Mouse (Mus musculus) hindbrain, embryonic 16.5 days (tissue): ENCODE results near the gene F930015N05Rik. TPM values are rescaled to one million over a fixed set of nuclear protein-coding genes. Genes with fewer than 3 reads are reported as not detected.

Source experiments
- ATAC-seq: fragments of 200-750 bp; cut with Nextera tagmentation; 2 replicates; pipeline ENCODE4 v1.8.0; 2017; ENCODE audit warnings: moderate TSS enrichment, moderate library complexity
- H3K27ac ChIP-seq: fragments of 300-500 bp; sonication (generic); 2 replicates; pipeline ENCODE4 v1.5.1; 2014; ENCODE audit warnings: low read depth, mild to moderate bottlenecking, control low read depth, low read length, moderate library complexity
- H3K27me3 ChIP-seq: fragments of 300-500 bp; sonication (generic); replicated peaks from 2 replicates; pipeline ENCODE4 v1.6.1; 2014; ENCODE audit warnings: low read length; ENCODE audit not compliant: control insufficient read depth, insufficient read depth
- H3K36me3 ChIP-seq: fragments of 300-500 bp; sonication (generic); 2 replicates; pipeline ENCODE4 v1.6.1; 2014; ENCODE audit warnings: mild to moderate bottlenecking, low read length, moderate library complexity, mixed read lengths; ENCODE audit not compliant: control insufficient read depth, insufficient read depth
- H3K4me1 ChIP-seq: fragments of 300-500 bp; sonication (generic); 2 replicates; pipeline ENCODE4 v1.6.1; 2014; ENCODE audit warnings: low read depth, low read length; ENCODE audit not compliant: control insufficient read depth, insufficient read depth
- H3K4me2 ChIP-seq: fragments of 300-500 bp; sonication (generic); 2 replicates; pipeline ENCODE4 v1.6.1; 2014; ENCODE audit warnings: mild to moderate bottlenecking, low read length, control low read depth, moderate library complexity
- H3K4me3 ChIP-seq: fragments of 300-500 bp; sonication (generic); 2 replicates; pipeline ENCODE4 v1.5.1; 2014; ENCODE audit warnings: mild to moderate bottlenecking, low read length, control low read depth, moderate library complexity
- H3K9ac ChIP-seq: fragments of 300-500 bp; sonication (generic); 2 replicates; pipeline ENCODE4 v1.6.1; 2014; ENCODE audit warnings: low read depth, mild to moderate bottlenecking, control low read depth, low read length, moderate library complexity
- H3K9me3 ChIP-seq: fragments of 300-500 bp; sonication (generic); 2 replicates; pipeline ENCODE4 v1.6.1; 2014; ENCODE audit warnings: mild to moderate bottlenecking, low read length, moderate library complexity; ENCODE audit not compliant: control insufficient read depth
- WGBS: fragments of 180-500 bp; shearing (Covaris S2); extraction: QIAGEN DNeasy Blood & Tissue Kit; methylation state at CpG from one replicate; pipeline ENCODE4 v1.1.7; 2014; 5-methylcytosine and 5-hydroxymethylcytosine counted together
- polyA plus RNA-seq: library from polyadenylated mRNA; unstranded; fragments of >200 nt; fragmentation: Nextera tagmentation; extraction: Ambion mirVana; gene quantifications from 2 replicates; pipeline ENCODE4 v1.2.1, GENCODE M21; 2015

The F930015N05Rik gene
- polyA plus RNA-seq: 1.3 and 1.4 TPM in 2 replicates

DNA sequence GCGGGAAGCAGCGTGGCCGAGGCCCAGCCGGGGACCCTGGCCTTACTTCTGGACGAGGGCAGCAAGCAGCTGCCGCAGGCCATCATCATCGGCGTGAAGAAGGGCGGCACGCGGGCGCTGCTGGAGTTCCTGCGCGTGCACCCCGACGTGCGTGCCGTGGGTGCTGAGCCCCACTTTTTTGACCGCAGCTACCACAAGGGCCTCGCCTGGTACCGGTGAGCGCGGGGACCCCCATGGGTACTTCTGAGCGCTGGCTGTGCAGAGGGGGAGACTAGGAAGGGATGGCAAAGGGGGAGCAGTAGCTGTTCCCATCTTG is at the start of gene F930015N05Rik:
F930015N05Rik (minus strand) TSS at position 242 of the 316 bp plus-strand sequence.
- Histone ChIP-seq H3K27ac (peak within 1 kb of the TSS; percentile 59), H3K9ac (peak within 1 kb of the TSS; percentile 75), H3K4me2 (peak within 1 kb of the TSS; percentile 99), H3K36me3 (no peaks in the 10 kb centered on the region), H3K27me3 (peaks cover 10% of the 10 kb centered on the region), H3K9me3 (no peaks in the 10 kb centered on the region), H3K4me3 (peak within 1 kb of the TSS; percentile 63), H3K4me1 (peaks cover 18% of the 10 kb centered on the region)
- WGBS: under 1% methylated on average over 23 of the region's 24 CpGs
- peak; percentile 7; the same call in 1 of the 2 replicates for ATAC-seq

DNA sequence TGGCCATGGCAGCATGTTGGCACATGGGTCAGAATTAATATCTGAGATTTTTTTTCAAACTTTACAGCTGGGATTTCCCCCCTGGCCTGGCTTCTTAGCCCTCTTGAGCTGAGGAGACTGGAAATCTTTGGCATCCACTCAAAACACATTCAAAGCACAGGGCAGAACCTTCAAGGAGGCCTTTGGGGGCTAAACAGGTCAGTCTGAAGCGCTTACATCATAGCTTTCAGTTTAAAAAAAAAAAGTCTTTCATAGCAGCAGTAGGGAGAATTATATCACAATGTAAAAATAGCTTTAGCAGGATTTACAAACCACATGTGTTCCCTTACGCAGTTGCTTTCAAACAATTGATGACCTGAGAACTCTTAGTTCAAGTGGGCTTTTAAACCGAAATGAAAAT is 45.0 kb upstream of the F930015N05Rik start:
- no peak for ATAC-seq
- Histone ChIP-seq H3K36me3 (no peaks in the 10 kb centered on the region), H3K27me3 (no peaks in the 10 kb centered on the region), H3K9me3 (no peaks in the 10 kb centered on the region), H3K27ac (no peak overlapping the region), H3K4me1 (no peaks in the 10 kb centered on the region), H3K9ac (no peak overlapping the region), H3K4me2 (no peak overlapping the region), H3K4me3 (no peak overlapping the region)
- WGBS: 89% methylated on average over 3 of the region's 3 CpGs

DNA sequence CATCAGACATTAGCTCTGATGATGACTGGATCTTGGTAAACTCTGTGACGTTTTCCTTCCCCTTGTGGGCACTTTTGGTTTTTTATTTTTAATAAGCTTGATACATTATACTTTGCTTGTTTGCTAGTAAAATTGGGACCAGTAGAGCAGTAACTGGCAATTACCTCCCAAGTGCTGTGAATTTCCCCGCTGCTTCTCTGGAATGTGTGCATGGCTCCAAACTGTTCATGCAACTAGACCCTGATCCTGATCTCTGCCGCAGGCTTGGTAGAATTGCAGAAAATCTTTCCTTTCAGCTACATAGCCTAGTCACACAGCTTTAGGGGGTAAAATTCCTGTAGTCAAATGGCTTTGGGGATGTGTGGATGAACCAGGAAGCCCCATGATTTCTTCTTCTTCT is 37.2 kb upstream of the F930015N05Rik start:
- WGBS: 77% methylated on average over 3 of the region's 3 CpGs
- ATAC-seq: no peak
- Histone ChIP-seq H3K4me2 (no peak overlapping the region), H3K27ac (no peak overlapping the region), H3K9me3 (no peaks in the 10 kb centered on the region), H3K9ac (no peak overlapping the region), H3K4me3 (no peak overlapping the region), H3K4me1 (no peaks in the 10 kb centered on the region), H3K36me3 (no peaks in the 10 kb centered on the region), H3K27me3 (no peaks in the 10 kb centered on the region)

DNA sequence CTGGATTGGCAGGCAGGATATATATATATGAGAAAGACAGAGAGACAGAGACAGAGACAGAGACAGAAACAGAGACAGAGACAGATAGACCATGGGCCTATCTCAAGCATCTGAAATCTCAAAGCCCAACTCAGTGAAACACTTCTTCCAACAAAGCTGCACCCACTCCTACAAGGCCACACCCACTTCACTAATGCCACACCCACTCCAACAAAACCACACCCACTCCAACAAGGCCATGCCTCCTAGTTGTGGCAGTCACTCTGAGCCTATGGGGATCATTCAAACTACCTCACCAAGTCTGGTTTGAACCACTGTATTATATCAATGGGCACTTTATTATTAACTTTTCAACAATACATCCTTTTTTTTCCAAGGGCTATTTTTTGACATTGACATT is 34.2 kb upstream of the F930015N05Rik start:
- H3K4me3 ChIP-seq: no peak overlapping the region
- ATAC-seq: no peak
- no peak overlapping the region for H3K9ac ChIP-seq
- no peak overlapping the region for H3K4me2 ChIP-seq
- H3K27me3 ChIP-seq: no peaks in the 10 kb centered on the region
- no peaks in the 10 kb centered on the region for H3K9me3 ChIP-seq
- H3K27ac ChIP-seq: no peak overlapping the region
- no peaks in the 10 kb centered on the region for H3K4me1 ChIP-seq
- H3K36me3 ChIP-seq: no peaks in the 10 kb centered on the region

DNA sequence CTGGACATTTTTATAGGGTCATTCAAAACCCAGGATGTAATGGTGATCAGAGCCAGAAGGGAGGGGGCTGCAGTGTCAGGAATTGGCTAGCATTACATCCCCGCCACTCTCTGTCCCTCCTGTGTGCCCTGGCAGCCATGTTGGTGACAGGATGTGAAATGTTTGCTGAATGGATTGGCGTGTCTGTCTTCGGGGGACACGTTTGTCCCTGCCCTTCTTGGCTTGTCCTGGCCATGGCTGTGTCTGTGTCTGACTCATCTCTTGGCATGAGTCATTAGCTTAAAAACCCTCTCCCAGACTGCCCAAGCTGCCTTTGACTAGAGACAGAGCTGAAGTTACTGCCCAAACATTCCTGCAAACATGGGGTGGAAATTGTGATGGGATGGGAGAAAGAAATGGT is 32.3 kb upstream of the F930015N05Rik start:
- Histone ChIP-seq H3K9ac (no peak overlapping the region), H3K4me3 (no peak overlapping the region), H3K4me1 (no peaks in the 10 kb centered on the region), H3K4me2 (no peak overlapping the region), H3K27ac (no peak overlapping the region), H3K36me3 (no peaks in the 10 kb centered on the region), H3K9me3 (no peaks in the 10 kb centered on the region), H3K27me3 (no peaks in the 10 kb centered on the region)
- ATAC-seq: no peak
- 70% methylated on average over 4 of the region's 4 CpGs for WGBS

DNA sequence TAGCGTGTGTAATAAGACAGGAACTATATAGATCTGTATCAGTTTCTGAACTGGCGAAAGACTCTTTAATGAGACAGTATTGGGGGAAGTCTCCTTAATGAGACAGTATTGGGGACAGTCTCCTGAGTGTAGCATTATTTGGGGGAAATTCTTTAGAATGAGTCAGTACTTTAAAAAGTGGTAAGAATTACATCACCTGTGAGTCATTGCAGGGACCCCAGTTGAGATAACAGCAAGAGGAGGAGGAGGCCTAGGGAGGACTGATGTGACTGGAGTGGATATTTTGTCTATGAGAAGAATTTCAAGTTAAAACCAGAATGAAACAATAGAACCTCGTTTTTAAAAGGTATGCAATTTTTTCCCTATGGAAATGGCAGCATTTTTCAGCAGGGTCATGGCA is 25.3 kb upstream of the F930015N05Rik start:
- 84% methylated on average over 3 of the region's 3 CpGs for WGBS
- H3K4me2 ChIP-seq: no peak overlapping the region
- H3K27me3 ChIP-seq: no peaks in the 10 kb centered on the region
- ATAC-seq: no peak
- H3K9me3 ChIP-seq: no peaks in the 10 kb centered on the region
- H3K27ac ChIP-seq: no peak overlapping the region
- no peak overlapping the region for H3K9ac ChIP-seq
- no peak overlapping the region for H3K4me3 ChIP-seq
- H3K36me3 ChIP-seq: no peaks in the 10 kb centered on the region
- H3K4me1 ChIP-seq: no peaks in the 10 kb centered on the region

DNA sequence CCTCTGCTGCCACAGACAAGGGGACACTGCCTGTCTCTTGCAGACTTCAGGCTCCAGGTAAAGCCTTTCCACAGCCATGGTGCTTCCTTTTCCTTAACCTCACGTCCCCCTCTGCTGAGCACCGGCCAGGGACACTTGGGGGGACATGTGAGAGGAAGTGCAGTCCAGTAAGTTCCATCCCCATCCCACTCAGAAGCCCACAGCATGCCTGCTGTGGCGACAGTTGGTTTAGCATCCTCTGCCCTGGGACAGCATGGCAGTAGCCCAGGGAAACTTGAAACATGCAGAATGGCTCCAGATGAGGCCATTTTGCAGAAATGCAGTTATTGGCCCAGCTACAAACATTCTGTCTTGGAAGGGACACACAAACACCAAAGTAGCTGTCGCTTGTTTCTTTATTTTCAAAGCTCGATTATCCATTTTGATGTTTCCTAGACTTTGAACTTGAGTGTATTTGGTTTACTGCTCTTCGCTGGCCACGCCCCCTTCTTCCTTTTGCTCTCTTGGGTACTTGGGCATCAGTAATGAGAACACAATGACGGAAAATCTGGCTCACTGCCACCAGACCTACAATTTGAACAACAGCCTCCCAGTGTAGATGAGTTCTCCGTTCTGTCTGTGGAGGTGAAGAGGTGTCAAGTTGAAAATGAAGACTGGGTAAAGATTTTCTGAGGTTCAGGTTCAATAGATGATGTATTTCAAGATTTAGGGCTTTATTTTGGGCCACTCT is 12.3 kb upstream of the F930015N05Rik start:
- H3K27ac ChIP-seq: no peak overlapping the region

GRCm38 (mm10) chr11:64445227-64445626 is 8.8 kb upstream of the F930015N05Rik start:
- no peak overlapping the region for H3K4me2 ChIP-seq
- 100% methylated on average over 1 of the region's 1 CpGs for WGBS
- ATAC-seq: no peak
- no peaks in the 10 kb centered on the region for H3K4me1 ChIP-seq
- no peaks in the 10 kb centered on the region for H3K36me3 ChIP-seq
- no peak overlapping the region for H3K4me3 ChIP-seq
- no peak overlapping the region for H3K27ac ChIP-seq
- no peak overlapping the region for H3K9ac ChIP-seq
- no peaks in the 10 kb centered on the region for H3K9me3 ChIP-seq
- peaks cover 5% of the 10 kb centered on the region; the same call in 1 of the 2 replicates for H3K27me3 ChIP-seq

More for the DNA sequence above, 12.3 kb upstream of the F930015N05Rik start:
- Histone ChIP-seq H3K9ac (no peak overlapping the region), H3K4me2 (no peak overlapping the region), H3K9me3 (no peaks in the 10 kb centered on the region), H3K36me3 (no peaks in the 10 kb centered on the region), H3K27me3 (no peaks in the 10 kb centered on the region; the same call in 1 of the 2 replicates), H3K4me1 (no peaks in the 10 kb centered on the region), H3K4me3 (no peak overlapping the region)
- 54% methylated on average over 9 of the region's 9 CpGs for WGBS
- ATAC-seq: no peak

GRCm38 (mm10) chr11:64442701-64443100 is 6.2 kb upstream of the F930015N05Rik start:
- no peak for ATAC-seq
- 50% methylated on average over 3 of the region's 3 CpGs for WGBS

More at GRCm38 (mm10) chr11:64442701-64443100, 6.2 kb upstream of the F930015N05Rik start:
- no peak overlapping the region for H3K4me3 ChIP-seq
- no peaks in the 10 kb centered on the region for H3K36me3 ChIP-seq
- H3K4me2 ChIP-seq: no peak overlapping the region
- no peak overlapping the region for H3K9ac ChIP-seq
- H3K9me3 ChIP-seq: no peaks in the 10 kb centered on the region
- H3K4me1 ChIP-seq: no peaks in the 10 kb centered on the region
- H3K27ac ChIP-seq: no peak overlapping the region
- peaks cover 8% of the 10 kb centered on the region for H3K27me3 ChIP-seq
